In genomic region chr4:138806920-138807541, GRCm38 (mm10) we compare ENCODE assay signal across 25 mouse cellular contexts. TPM values are rescaled to one million over a fixed set of nuclear protein-coding genes. Genes with fewer than 3 reads are reported as not detected.
DNase-seq lines count a peak whose midpoint lies in the region; ATAC-seq and TF ChIP-seq lines count a peak whose summit lies in the region.
"Had no signal": no experiment of that assay in that cellular context is flagged by ENCODE, and none has a peak within 500 bp of the region (broad histone marks: within the 10 kb centered on the region; RNA-seq: fewer than 3 reads in every experiment).

No protein-coding gene starts in this region.

- H3K27me3 ChIP-seq in limb, embryonic 15.5 days, result no peaks in the 10 kb centered on the region
- peaks cover 3% of the 10 kb centered on the region; the same call in 1 of the 2 replicates for H3K27me3 ChIP-seq in limb, embryonic 10.5 days (ENCODE audit: low read depth, poor library complexity, severe bottlenecking)
- no peaks in the 10 kb centered on the region for H3K27me3 ChIP-seq in midbrain, postnatal 0 days (ENCODE audit: insufficient read depth, low read length)
- H3K27me3 ChIP-seq: embryonic facial prominence, embryonic 12.5 days; hindbrain, embryonic 15.5 days; midbrain, embryonic 12.5 days; neural tube, embryonic 12.5 days had no signal

- no peak for TF ChIP-seq CTCF in midbrain, postnatal 0 days (IDR thresholded peaks at IDR 0.05)

- no peak overlapping the region for H3K4me3 ChIP-seq in limb, embryonic 15.5 days
- no peak overlapping the region for H3K4me3 ChIP-seq in limb, embryonic 10.5 days
- no peak overlapping the region for H3K4me3 ChIP-seq in midbrain, postnatal 0 days (ENCODE audit: low read depth, low read length)
- H3K4me3 ChIP-seq: embryonic facial prominence, embryonic 12.5 days; erythroblast, embryonic 14.5 days; hindbrain, embryonic 15.5 days; limb, embryonic 13.5 days; midbrain, embryonic 12.5 days; neural tube, embryonic 12.5 days had no signal

- H3K36me3 ChIP-seq in limb, embryonic 15.5 days, result no peaks in the 10 kb centered on the region
- H3K36me3 ChIP-seq in limb, embryonic 10.5 days, result no peaks in the 10 kb centered on the region
- no peaks in the 10 kb centered on the region for H3K36me3 ChIP-seq in midbrain, postnatal 0 days (ENCODE audit: insufficient read depth, low read length)
- H3K36me3 ChIP-seq: embryonic facial prominence, embryonic 12.5 days; hindbrain, embryonic 15.5 days; limb, embryonic 13.5 days; midbrain, embryonic 12.5 days; neural tube, embryonic 12.5 days had no signal

- 42% methylated on average over 7 of the region's 7 CpGs for WGBS in limb, embryonic 15.5 days
- WGBS in limb, embryonic 10.5 days, result 64% methylated on average over 7 of the region's 7 CpGs
- WGBS in midbrain, postnatal 0 days, result 79% methylated on average over 7 of the region's 7 CpGs

- H3K4me1 ChIP-seq in limb, embryonic 15.5 days, result peaks cover 6% of the 10 kb centered on the region; the same call in 1 of the 2 replicates
- peaks cover 6% of the 10 kb centered on the region for H3K4me1 ChIP-seq in limb, embryonic 10.5 days
- H3K4me1 ChIP-seq in midbrain, postnatal 0 days (ENCODE audit: insufficient read depth, low read length), result no peaks in the 10 kb centered on the region
- H3K4me1 ChIP-seq: embryonic facial prominence, embryonic 12.5 days; hindbrain, embryonic 15.5 days; limb, embryonic 13.5 days; neural tube, embryonic 12.5 days had no signal

- no peak overlapping the region for H3K4me2 ChIP-seq in limb, embryonic 15.5 days
- no peak overlapping the region for H3K4me2 ChIP-seq in midbrain, postnatal 0 days (ENCODE audit: low read depth, low read length, poor library complexity, severe bottlenecking)
- H3K4me2 ChIP-seq: embryonic facial prominence, embryonic 12.5 days; hindbrain, embryonic 15.5 days; limb, embryonic 13.5 days; midbrain, embryonic 12.5 days; neural tube, embryonic 12.5 days had no signal

- H3K9me3 ChIP-seq in limb, embryonic 15.5 days, result no peaks in the 10 kb centered on the region
- H3K9me3 ChIP-seq in limb, embryonic 10.5 days (replicated peaks), result no peaks in the 10 kb centered on the region
- no peaks in the 10 kb centered on the region for H3K9me3 ChIP-seq in midbrain, postnatal 0 days (ENCODE audit: low read length)
- H3K9me3 ChIP-seq: embryonic facial prominence, embryonic 12.5 days; hindbrain, embryonic 15.5 days; limb, embryonic 13.5 days; midbrain, embryonic 12.5 days; neural tube, embryonic 12.5 days had no signal

- DNase-seq in gastrocnemius, postnatal 14 days, result peak; percentile 26
- no peak for DNase-seq in gastrocnemius, adult 8-10 months (ENCODE audit: low spot score in 2 of 2)
- DNase-seq in heart, postnatal 4 days, result peak; percentile 38
- no peak for DNase-seq in heart, adult 9 months (ENCODE audit: low spot score in 2 of 2)
- no peak for DNase-seq in limb, embryonic 10.5 days (ENCODE audit: low spot score)
- DNase-seq in midbrain, postnatal 0 days (ENCODE audit: low spot score), result no peak
- DNase-seq: adrenal gland, postnatal 10 days; cerebellum, adult 9-10 months; right cerebral cortex, postnatal 4 days had no signal

- ATAC-seq in limb, embryonic 15.5 days (ENCODE audit: insufficient number of reproducible peaks, low FRiP score, low TSS enrichment, low read depth), result 0 out of 2 replicates have a peak, but pooled peaks have one; percentile 17
- peak; percentile 29; the same call in 1 of the 2 replicates for ATAC-seq in megakaryocyte progenitor cell, adult 5-6 weeks (replicated peaks; ENCODE audit: poor library complexity)
- no peak for ATAC-seq in midbrain, postnatal 0 days (ENCODE audit: low FRiP score)
- ATAC-seq: activated CD4-positive, CD25-positive, alpha-beta regulatory T cell, adult 4 months; forebrain, embryonic 14.5 days; intestine, embryonic 16.5 days had no signal

- intact Hi-C loops in gastrocnemius, postnatal 14 days (cut with DNase I; ENCODE audit: low total_unique reads), result no loop called here

- H3K9ac ChIP-seq in limb, embryonic 15.5 days, result no peak overlapping the region
- H3K9ac ChIP-seq in midbrain, postnatal 0 days (replicated peaks; ENCODE audit: low read length, poor library complexity, severe bottlenecking), result no peak overlapping the region
- H3K9ac ChIP-seq: embryonic facial prominence, embryonic 12.5 days; hindbrain, embryonic 15.5 days; limb, embryonic 13.5 days; liver, embryonic 14.5 days; midbrain, embryonic 12.5 days; neural tube, embryonic 12.5 days had no signal

- no peak overlapping the region for H3K27ac ChIP-seq in limb, embryonic 15.5 days
- no peak overlapping the region for H3K27ac ChIP-seq in limb, embryonic 10.5 days
- H3K27ac ChIP-seq in midbrain, postnatal 0 days (ENCODE audit: low read depth, low read length), result no peak overlapping the region
- H3K27ac ChIP-seq: embryonic facial prominence, embryonic 12.5 days; hindbrain, embryonic 15.5 days; limb, embryonic 13.5 days; liver, embryonic 14.5 days; macrophage; midbrain, embryonic 12.5 days; neural tube, embryonic 12.5 days had no signal

RNA-seq across cellular contexts. Expression of gene Pla2g2d, which starts 31.5 kb away (rescaled TPM):
- total RNA-seq in gastrocnemius, postnatal 14 days (2021), result not detected
- total RNA-seq in gastrocnemius, adult 8-10 months (2022), result under 1 TPM in 3 of 4 experiments, not detected in 1; 0.29 to 0.47 (median 0.36) TPM
- total RNA-seq in heart, postnatal 4 days (2021), result not detected
- polyA plus RNA-seq in limb, embryonic 15.5 days (2015; fragmentation: Nextera tagmentation; extraction: Ambion mirVana), result 0.26 and 0.51 TPM in 2 replicates
- not detected in 2 replicates for polyA plus RNA-seq in limb, embryonic 10.5 days (2016; fragmentation: Nextera tagmentation; extraction: Ambion mirVana)
- not detected in 2 replicates for total RNA-seq in megakaryocyte progenitor cell, adult 5-6 weeks (2015)
- total RNA-seq in megakaryocyte progenitor cell, adult 5-6 weeks (2017), result not detected in 2 replicates
- 0.47 TPM in 1 of 2 replicates, not detected in the other for total RNA-seq in midbrain, postnatal 0 days (2014; rRNA removed)
- polyA plus RNA-seq in midbrain, postnatal 0 days (2015; fragmentation: Nextera tagmentation; extraction: Ambion mirVana), result 0.38 and 0.52 TPM in 2 replicates
- total RNA-seq: G1E; gastrocnemius, postnatal 4 days had no signal
- polyA plus RNA-seq: erythroblast, embryonic 14.5 days; G1E; liver, embryonic 14.5 days; macrophage had no signal

RNA-seq across cellular contexts. Expression of gene Pla2g2f, which starts 49.6 kb away (rescaled TPM):
- not detected for total RNA-seq in gastrocnemius, postnatal 14 days (2021)
- total RNA-seq in gastrocnemius, adult 8-10 months (2022), result under 1 TPM in 1 of 4 experiments, not detected in 3; 0.12 TPM
- under 1 TPM in 1 of 2 experiments, not detected in 1; 0.10 TPM for total RNA-seq in heart, postnatal 4 days (2021)
- 60.8 and 64.7 TPM in 2 replicates for polyA plus RNA-seq in limb, embryonic 15.5 days (2015; fragmentation: Nextera tagmentation; extraction: Ambion mirVana)
- 0.09 TPM in 1 of 2 replicates, not detected in the other for polyA plus RNA-seq in limb, embryonic 10.5 days (2016; fragmentation: Nextera tagmentation; extraction: Ambion mirVana)
- total RNA-seq in megakaryocyte progenitor cell, adult 5-6 weeks (2015), result not detected in 2 replicates
- not detected in 2 replicates for total RNA-seq in megakaryocyte progenitor cell, adult 5-6 weeks (2017)
- 0.33 and 1.9 TPM in 2 replicates for total RNA-seq in midbrain, postnatal 0 days (2014; rRNA removed)
- 0.06 TPM in 1 of 2 replicates, not detected in the other for polyA plus RNA-seq in midbrain, postnatal 0 days (2015; fragmentation: Nextera tagmentation; extraction: Ambion mirVana)
- total RNA-seq: gastrocnemius, postnatal 4 days; left cerebral cortex, postnatal 10 days had no signal
- polyA plus RNA-seq: activated CD4-positive, CD25-positive, alpha-beta regulatory T cell, adult 4 months; embryonic facial prominence, embryonic 12.5 days; erythroblast, embryonic 14.5 days; forebrain, embryonic 14.5 days; G1E; macrophage had no signal

RNA-seq across cellular contexts. Expression of gene Pla2g5, which starts 56.3 kb away (rescaled TPM):
- total RNA-seq in gastrocnemius, postnatal 14 days (2021), result 1 to 10 TPM in 1 of 2 experiments, under 1 TPM in 1; 0.95 to 1.8 TPM
- 1 to 10 TPM in 3 of 4 experiments, under 1 TPM in 1; 0.94 to 7.7 (median 3.9) TPM for total RNA-seq in gastrocnemius, adult 8-10 months (2022)
- total RNA-seq in heart, postnatal 4 days (2021), result 1 to 10 TPM; 7.9 to 8.6 TPM
- polyA plus RNA-seq in limb, embryonic 15.5 days (2015; fragmentation: Nextera tagmentation; extraction: Ambion mirVana), result 1.3 and 1.7 TPM in 2 replicates
- 0.15 and 0.30 TPM in 2 replicates for polyA plus RNA-seq in limb, embryonic 10.5 days (2016; fragmentation: Nextera tagmentation; extraction: Ambion mirVana)
- not detected in 2 replicates for total RNA-seq in megakaryocyte progenitor cell, adult 5-6 weeks (2015)
- total RNA-seq in megakaryocyte progenitor cell, adult 5-6 weeks (2017), result not detected in 2 replicates
- 0.76 and 2.5 TPM in 2 replicates for total RNA-seq in midbrain, postnatal 0 days (2014; rRNA removed)
- 0.64 and 0.81 TPM in 2 replicates for polyA plus RNA-seq in midbrain, postnatal 0 days (2015; fragmentation: Nextera tagmentation; extraction: Ambion mirVana)
- polyA plus RNA-seq: activated CD4-positive, CD25-positive, alpha-beta regulatory T cell, adult 4 months; erythroblast, embryonic 14.5 days; liver, embryonic 14.5 days; midbrain, embryonic 12.5 days; neural tube, embryonic 12.5 days had no signal

Comparison
In these comparisons a context has a peak if more than half of its experiments do, and no peak if none do; other contexts are left out.
1. DNase-seq: peak in gastrocnemius, postnatal 14 days (single experiment) and heart, postnatal 4 days (single experiment); none in gastrocnemius, adult 8-10 months (0 of 2), heart, adult 9 months (0 of 2), limb, embryonic 10.5 days (single experiment) and midbrain, postnatal 0 days (single experiment).